Mouse (Mus musculus) CH12.LX (cell line): ENCODE data around the gene Pusl1. TPM values are rescaled to one million over a fixed set of nuclear protein-coding genes. Genes with fewer than 3 reads are reported as not detected.

Experiments
- DNase-seq: peaks from one replicate; pipeline ENCODE4 v3.0.0-alpha.2; 2013; ENCODE audit errors: extremely low read depth
- H3K27ac ChIP-seq: 2 replicates; pipeline ENCODE4 v1.5.1; 2012; ENCODE audit warnings: low read depth, mild to moderate bottlenecking, control low read depth, moderate library complexity; ENCODE audit not compliant: insufficient read depth
- H3K27me3 ChIP-seq: replicated peaks from 2 replicates; pipeline ENCODE3; 2012; ENCODE audit warnings: inconsistent platforms
- H3K36me3 ChIP-seq, 2 experiments: replicated peaks in 1 of 2; 2 replicates each; pipeline versions ENCODE3 to v1.6.1; 2012; ENCODE audit warnings: inconsistent platforms in 1 of 2, low read length in 1 of 2, mild to moderate bottlenecking in 1 of 2, mixed read lengths in 1 of 2, moderate library complexity in 1 of 2; ENCODE audit not compliant: control insufficient read depth in 1 of 2, insufficient read depth in 1 of 2
- H3K4me1 ChIP-seq, 2 experiments: 2 replicates each; pipeline ENCODE4 v1.6.1; 2012; ENCODE audit warnings: inconsistent platforms in 1 of 2, moderate library complexity in 1 of 2; ENCODE audit not compliant: insufficient read depth in 2 of 2, control insufficient read depth in 1 of 2
- H3K4me2 ChIP-seq: 2 replicates; pipeline ENCODE4 v1.6.1; 2012; ENCODE audit warnings: low read depth, mild to moderate bottlenecking, control low read depth; ENCODE audit not compliant: poor library complexity, insufficient read depth, severe bottlenecking
- H3K4me3 ChIP-seq, 3 experiments: fragments of 150-350 bp in 1 of 3; sonication (generic) in 1 of 3; replicated peaks in 1 of 3; 2 replicates each; pipeline versions ENCODE3 to v1.5.1; 2011 to 2012; ENCODE audit warnings: low read depth in 2 of 3, low read length in 2 of 3, mild to moderate bottlenecking in 2 of 3, moderate library complexity in 2 of 3, control low read depth in 1 of 3, improper control_type of control experiment in 1 of 3, inconsistent platforms in 1 of 3, mixed read lengths in 1 of 3; ENCODE audit not compliant: poor library complexity in 1 of 3
- H3K79me2 ChIP-seq: replicated peaks from 2 replicates; pipeline ENCODE4 v1.6.1; 2012; ENCODE audit warnings: mild to moderate bottlenecking, moderate library complexity; ENCODE audit not compliant: control insufficient read depth, poor library complexity, insufficient read depth, severe bottlenecking; ENCODE audit errors: extremely low read depth
- H3K9ac ChIP-seq: 2 replicates; pipeline ENCODE4 v1.6.1; 2012; ENCODE audit warnings: low read depth, mild to moderate bottlenecking, control low read depth, moderate library complexity; ENCODE audit not compliant: insufficient read depth
- H3K9me3 ChIP-seq: replicated peaks from 2 replicates; pipeline ENCODE3; 2012; ENCODE audit warnings: low read length, inconsistent platforms, mixed read lengths
- BHLHE40 ChIP-seq: IDR thresholded peaks from 2 replicates; pipeline ENCODE4 v1.6.1; 2011; ENCODE audit warnings: mild to moderate bottlenecking, low read depth, low read length, improper control_type of control experiment
- CTCF ChIP-seq, 2 experiments: IDR thresholded peaks in 1 of 2; conservative IDR thresholded peaks in 1 of 2; 2 replicates each; pipeline ENCODE4 v1.5.1; 2011 to 2012; ENCODE audit warnings: low read depth in 2 of 2, low read length in 2 of 2, improper control_type of control experiment in 1 of 2, inconsistent platforms in 1 of 2, mild to moderate bottlenecking in 1 of 2, moderate library complexity in 1 of 2
- ELF1 ChIP-seq: IDR thresholded peaks from 2 replicates; pipeline ENCODE4 v1.6.1; 2014; ENCODE audit warnings: low read depth, mild to moderate bottlenecking, inconsistent platforms, low read length, improper control_type of control experiment
- ETS1 ChIP-seq: conservative IDR thresholded peaks from 2 replicates; pipeline ENCODE4 v1.6.1; 2012; ENCODE audit warnings: low read depth, mild to moderate bottlenecking, inconsistent platforms, low read length, improper control_type of control experiment, moderate library complexity
- HCFC1 ChIP-seq: IDR thresholded peaks from 2 replicates; pipeline ENCODE4 v1.6.1; 2012; ENCODE audit warnings: low read depth, mild to moderate bottlenecking, inconsistent platforms, low read length, improper control_type of control experiment
- JUN ChIP-seq: IDR thresholded peaks from 2 replicates; pipeline ENCODE4 v1.6.1; 2011; ENCODE audit warnings: low read depth, mild to moderate bottlenecking, low read length, improper control_type of control experiment, moderate library complexity; ENCODE audit not compliant: insufficient read depth
- MAFK ChIP-seq: IDR thresholded peaks from 2 replicates; pipeline ENCODE4 v1.6.1; 2011; ENCODE audit warnings: low read length, improper control_type of control experiment; ENCODE audit not compliant: insufficient replicate concordance
- MAX ChIP-seq: IDR thresholded peaks from 2 replicates; pipeline ENCODE4 v1.6.1; 2011; ENCODE audit warnings: low read length, improper control_type of control experiment
- MXI1 ChIP-seq: IDR thresholded peaks from 2 replicates; pipeline ENCODE4 v1.6.1; 2011; ENCODE audit warnings: mild to moderate bottlenecking, low read depth, low read length, improper control_type of control experiment
- RAD21 ChIP-seq: IDR thresholded peaks from 2 replicates; pipeline ENCODE4 v1.6.1; 2011; ENCODE audit warnings: low read depth, mild to moderate bottlenecking, low read length, improper control_type of control experiment, moderate library complexity
- SIN3A ChIP-seq: IDR thresholded peaks from 2 replicates; pipeline ENCODE4 v1.6.1; 2012; ENCODE audit warnings: low read length, improper control_type of control experiment, inconsistent platforms
- TCF12 ChIP-seq: IDR thresholded peaks from 2 replicates; pipeline ENCODE4 v1.6.1; 2014; ENCODE audit warnings: low read depth, mild to moderate bottlenecking, inconsistent platforms, low read length, improper control_type of control experiment
- UBTF ChIP-seq: IDR thresholded peaks from 2 replicates; pipeline ENCODE4 v1.6.1; 2012; ENCODE audit warnings: low read depth, mild to moderate bottlenecking, inconsistent platforms, low read length, improper control_type of control experiment, moderate library complexity
- USF2 ChIP-seq: conservative IDR thresholded peaks from 2 replicates; pipeline ENCODE4 v1.6.1; 2011; ENCODE audit warnings: low read depth, low read length, improper control_type of control experiment
- ZMIZ1 ChIP-seq: IDR thresholded peaks from 2 replicates; pipeline ENCODE4 v1.6.1; 2012; ENCODE audit warnings: low read depth, mild to moderate bottlenecking, inconsistent platforms, low read length, improper control_type of control experiment
- ZNF384 ChIP-seq: IDR thresholded peaks from 2 replicates; pipeline ENCODE4 v1.6.1; 2012; ENCODE audit warnings: low read depth, low read length, improper control_type of control experiment, inconsistent platforms
- dilution Hi-C: fragments of 300-500 bp; cut with MboI; formaldehyde crosslinking; loops from 2 replicates; pipeline ENCODE4 v1.14.3; 2020; ENCODE audit warnings: low sequenced_read_pairs; ENCODE audit not compliant: extremely low pct_unique_long_range_greater_than_20kb, extremely low pct_ligation_motif_present
- in situ Hi-C: fragments of 300-500 bp; cut with MboI; formaldehyde crosslinking; loops from 3 replicates; pipeline ENCODE4 v1.14.3; 2019; ENCODE audit warnings: low sequenced_read_pairs, low pct_ligation_motif_present, low pct_unique_long_range_greater_than_20kb, mixed read lengths
- polyA plus RNA-seq: library from polyadenylated mRNA; unstranded; fragments of >175 nt; gene quantifications from 2 replicates; pipeline ENCODE4 v1.2.1, GENCODE M21; 2012; ENCODE audit warnings: low read depth; ENCODE audit not compliant: insufficient read length
- total RNA-seq, 2 experiments: library from RNA; depleted of rRNA; stranded (reverse); fragments of 300-350 nt in 1 of 2; fragments of >200 nt in 1 of 2; gene quantifications; 2 replicates each; pipeline ENCODE4 v1.2.3; 2012 to 2014

Pusl1 gene
- total and polyA plus RNA-seq, 3 experiments, result 32.1 to 45.7 (median 37.5) TPM

DNA sequence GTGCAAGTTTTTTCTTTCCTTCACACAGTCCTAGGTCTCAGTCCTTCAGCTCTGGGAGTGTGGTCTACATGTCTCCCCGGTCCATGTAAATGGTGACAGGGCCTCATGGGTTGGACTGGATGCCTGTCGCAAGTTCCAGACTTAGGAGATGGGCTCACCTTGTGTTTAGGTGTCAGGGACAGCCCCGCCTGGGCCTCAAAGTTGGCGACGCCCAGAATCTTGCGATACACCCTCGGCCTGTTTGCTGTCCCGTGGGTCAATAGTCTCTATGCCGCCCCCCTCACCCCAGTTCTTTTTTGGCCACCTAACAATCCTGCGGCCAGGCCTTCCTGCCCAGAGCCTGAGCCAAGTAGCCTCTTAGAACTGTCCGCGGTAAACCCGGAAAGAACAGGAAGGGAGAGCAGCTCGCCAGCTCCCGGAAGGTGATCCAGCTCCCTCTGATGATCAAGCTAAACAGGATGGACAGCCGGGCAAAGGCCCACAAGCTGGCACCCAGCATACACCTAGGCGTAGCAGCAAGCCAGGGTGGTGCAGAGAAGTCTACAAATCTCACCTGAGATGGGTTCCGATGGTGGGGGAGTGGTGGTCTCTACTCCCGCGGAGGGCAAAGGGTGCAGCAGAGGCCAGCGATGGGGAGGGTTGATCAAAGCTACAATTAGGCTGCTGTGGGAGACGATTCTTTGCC is 22.8 kb downstream of the Pusl1 start:
- H3K27ac ChIP-seq, result 0 out of 2 replicates have a peak overlapping the region, but pooled peaks have one; percentile 5
- H3K79me2 ChIP-seq, result peaks cover 31% of the 10 kb centered on the region
- H3K4me3 ChIP-seq, result peak overlapping the region; percentile 85 to 93 (median 88)
- peaks cover 50 to 65% of the 10 kb centered on the region in 2 experiments for H3K36me3 ChIP-seq
- dilution Hi-C loops, result no loop called here
- peaks cover 26 to 43% of the 10 kb centered on the region in 2 experiments for H3K4me1 ChIP-seq
- no peaks in the 10 kb centered on the region for H3K27me3 ChIP-seq
- TF ChIP-seq ZMIZ1 (no peak), RAD21 (no peak), SIN3A (no peak), ZNF384 (no peak), USF2 (no peak), JUN (no peak), MAFK (no peak), BHLHE40 (no peak), CTCF (conservative IDR thresholded peaks at IDR 0.05 in 1 of 2, IDR thresholded peaks at IDR 0.05 in 1 of 2; ENCODE audit: low read depth in 2 of 2, low read length in 2 of 2) (no peak), MAX (no peak), ELF1 (no peak; the same call in 1 of the 2 replicates), MXI1 (no peak), UBTF (no peak), HCFC1 (no peak), TCF12 (no peak)
- H3K4me2 ChIP-seq, result peak overlapping the region; percentile 94
- H3K9me3 ChIP-seq, result no peaks in the 10 kb centered on the region
- in situ Hi-C loops, result no loop called here
- no peak for DNase-seq
- H3K9ac ChIP-seq, result peak overlapping the region; percentile 84

DNA sequence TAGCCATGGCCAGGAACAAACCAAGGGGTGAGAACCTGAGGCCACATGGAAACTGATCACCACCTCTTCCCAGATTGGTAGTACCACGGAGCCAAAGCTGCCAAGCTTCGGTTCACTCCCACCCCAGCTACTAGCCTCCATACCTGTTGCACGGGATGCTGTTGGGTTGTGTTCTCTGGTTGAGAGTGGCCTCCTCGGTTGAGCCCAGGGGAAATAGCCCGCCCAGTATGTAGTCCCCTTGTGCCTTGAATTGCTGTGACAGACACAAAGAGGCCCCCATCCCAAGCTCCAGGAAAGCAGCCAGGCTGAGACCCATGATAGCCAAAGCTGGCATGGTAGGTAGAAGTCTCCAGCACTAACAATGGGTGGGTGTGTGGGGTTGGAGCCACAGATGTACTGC is 28.6 kb downstream of the Pusl1 start, which contains the start of gene Tas1r3:
Tas1r3 (minus strand) TSS at position 362 of the 400 bp plus-strand sequence.
- no peak for DNase-seq
- H3K27ac ChIP-seq, result no peak within 1 kb of the TSS
- no peaks in the 10 kb centered on the region for H3K79me2 ChIP-seq
- no peaks in the 10 kb centered on the region for H3K27me3 ChIP-seq
- dilution Hi-C loops (no loop called here), in situ Hi-C loops (no loop called here)
- H3K9me3 ChIP-seq, result no peaks in the 10 kb centered on the region
- no peak within 1 kb of the TSS for H3K9ac ChIP-seq
- H3K4me1 ChIP-seq, result peaks cover 16 to 29% of the 10 kb centered on the region in 2 experiments
- TF ChIP-seq ETS1, result no peak
- no peak for TF ChIP-seq MAFK
- H3K4me3 ChIP-seq, result no peak within 1 kb of the TSS
- peaks cover 67 to 94% of the 10 kb centered on the region in 2 experiments for H3K36me3 ChIP-seq
- no peak within 1 kb of the TSS for H3K4me2 ChIP-seq
